Mouse (Mus musculus) CD8-positive naive resting alpha-beta T cell, adult 57 days (primary cell): ENCODE measurements around the gene Barx1. TPM values are rescaled to one million over a fixed set of nuclear protein-coding genes. Genes with fewer than 3 reads are reported as not detected.

ENCODE experiments used
- total RNA-seq: library from RNA; stranded (reverse); gene quantifications from one replicate; pipeline ENCODE4 v1.2.4, GENCODE M21; 2023

The Barx1 gene
- total RNA-seq, result not detected

DNA sequence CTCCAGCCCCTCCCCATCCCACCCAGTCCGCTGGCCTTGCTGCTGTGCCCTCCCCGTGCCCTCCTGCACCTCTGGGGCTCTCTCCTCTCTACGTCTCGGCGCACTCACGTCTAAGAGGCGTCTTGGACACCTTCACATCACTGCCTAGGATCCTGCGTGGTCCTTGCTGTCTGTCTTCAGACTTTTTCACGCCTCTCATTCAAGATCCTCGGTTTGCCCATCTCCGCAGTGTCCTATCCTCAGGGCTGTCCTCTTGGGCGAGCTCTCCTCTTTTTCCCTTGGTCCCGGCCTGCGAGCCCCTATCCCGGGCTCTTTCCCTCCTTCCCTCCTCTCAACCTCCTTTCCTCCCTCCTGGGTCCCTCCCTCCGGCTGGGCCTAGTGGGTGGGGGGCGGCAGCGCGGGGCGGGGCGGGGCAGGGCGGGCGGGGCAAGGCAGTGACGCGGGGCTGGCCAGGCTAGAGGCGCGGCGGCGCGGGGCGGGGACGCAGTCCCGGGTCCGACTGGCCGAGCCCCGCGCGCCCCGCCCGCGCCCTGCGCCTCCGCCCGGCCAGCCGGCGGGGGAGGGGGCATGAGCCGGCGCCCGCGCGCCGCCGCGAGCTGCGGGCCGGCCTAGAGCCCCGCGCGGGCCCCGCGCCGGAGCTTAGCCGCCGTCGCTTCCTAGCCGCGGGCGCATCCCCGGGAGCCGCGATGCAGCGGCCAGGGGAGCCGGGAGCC lies at the start of gene Barx1:
Gene Barx1, plus strand, starts transcription at position 568 of the 713 bp plus-strand sequence.

DNA sequence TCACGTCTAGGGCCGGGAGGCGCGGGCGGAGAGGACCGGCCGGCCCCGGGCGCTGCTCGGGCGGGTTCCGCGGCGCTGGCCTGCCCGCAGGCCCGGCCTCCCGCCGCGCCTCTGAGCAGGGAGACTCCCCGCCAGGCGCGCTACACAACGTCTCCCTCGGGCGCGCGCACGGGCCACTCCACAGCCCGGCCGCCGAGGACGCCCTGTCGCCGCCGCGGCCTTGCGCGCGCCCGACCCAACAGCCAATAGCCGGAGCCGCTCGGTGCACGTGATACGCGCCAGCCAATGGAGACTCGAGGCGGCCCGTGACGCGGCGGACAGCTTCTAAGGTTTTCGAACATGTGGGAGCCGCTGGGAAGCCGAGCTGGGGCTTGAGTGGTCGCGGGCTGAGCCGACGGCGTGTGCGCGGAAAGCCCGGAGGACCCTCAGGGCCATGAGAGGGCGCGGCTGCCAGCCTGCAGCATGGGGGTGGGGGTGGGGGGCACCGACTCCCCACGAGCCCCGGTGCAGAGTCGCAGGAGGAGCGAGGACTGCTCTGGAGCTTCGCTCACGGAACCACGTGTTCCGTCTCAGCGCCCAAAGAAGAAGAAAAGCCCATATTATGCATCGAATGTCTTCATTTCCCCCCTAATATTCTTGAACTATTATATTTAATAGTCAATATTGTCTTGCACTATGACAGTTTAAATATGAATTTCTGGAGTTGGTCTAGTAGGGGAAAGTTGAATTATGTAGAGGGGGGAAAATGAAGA lies 37.2 kb upstream of the Barx1 start, which contains the start of gene Ptpdc1:
Gene Ptpdc1, minus strand, starts transcription at position 232 of the 752 bp plus-strand sequence.

Other genes with a start within 250 kb of the Barx1 start
- 24.3 TPM for gene Zfp169, start 149.5 kb upstream of the Barx1 start, total RNA-seq
- 0.70 TPM for gene A830005F24Rik, start 149.4 kb upstream of the Barx1 start, total RNA-seq
- 7.1 TPM for gene Ptpdc1, start 37.3 kb upstream of the Barx1 start, total RNA-seq
- gene Phf2, start 208.1 kb downstream of the Barx1 start, total RNA-seq, result 59.1 TPM